Comparison of ENCODE assay signal across 20 mouse cellular contexts in genomic region chr16:32116186-32116585, GRCm38 (mm10). TPM values are rescaled to one million over a fixed set of nuclear protein-coding genes. Genes with fewer than 3 reads are reported as not detected.
A peak's percentile ranks its signal among the peaks of the same experiment; 100 is the strongest.
DNase-seq lines count a peak whose midpoint lies in the region; ATAC-seq and TF ChIP-seq lines count a peak whose summit lies in the region.
"Had no signal": no experiment of that assay in that cellular context is flagged by ENCODE, and none has a peak within 500 bp of the region (broad histone marks: within the 10 kb centered on the region; RNA-seq: fewer than 3 reads in every experiment).

No protein-coding gene starts in this region.

- DNase-seq in embryonic facial prominence, embryonic 14.5 days (ENCODE audit: low spot score), result peak; percentile 44
- DNase-seq in embryonic facial prominence, embryonic 10.5 days (ENCODE audit: low spot score), result no peak
- peak; percentile 51 for DNase-seq in urinary bladder, postnatal 14 days (ENCODE audit: low spot score)
- DNase-seq in urinary bladder, postnatal 10 days (ENCODE audit: low spot score), result no peak
- no peak for DNase-seq in liver, embryonic 13.5 days
- DNase-seq in left cerebral cortex, adult 8-10 months (ENCODE audit: low spot score in 2 of 2), result no peak
- no peak for DNase-seq in left cerebral cortex, adult 9 months (ENCODE audit: low spot score in 2 of 2)
- no peak for DNase-seq in thymus, adult 2 months
- DNase-seq: adrenal gland, adult 8-10 months; cerebellum, adult 9-10 months; gastrocnemius, postnatal 25 days; kidney, postnatal 36 days; lung, postnatal 14 days; thymus, postnatal 36 days had no signal

- no peak for TF ChIP-seq POLR2A in thymus, adult 2 months (IDR thresholded peaks at IDR 0.05; ENCODE audit: control insufficient read depth, extremely low read depth, insufficient read depth, low read length, poor library complexity)

- H3K27me3 ChIP-seq in embryonic facial prominence, embryonic 14.5 days (replicated peaks; ENCODE audit: control insufficient read depth, insufficient read depth, low read length), result no peaks in the 10 kb centered on the region
- H3K27me3 ChIP-seq in embryonic facial prominence, embryonic 10.5 days (replicated peaks; ENCODE audit: low read depth, poor library complexity, severe bottlenecking), result no peaks in the 10 kb centered on the region
- H3K27me3 ChIP-seq in liver, embryonic 13.5 days, result no peaks in the 10 kb centered on the region
- H3K27me3 ChIP-seq in thymus, adult 2 months (ENCODE audit: control insufficient read depth, insufficient read depth, low read length), result no peaks in the 10 kb centered on the region
- H3K27me3 ChIP-seq: embryonic facial prominence, embryonic 12.5 days; forebrain, embryonic 15.5 days; hindbrain, embryonic 13.5 days; liver, embryonic 15.5 days; megakaryocyte, embryonic 14.5 days had no signal

- H3K4me2 ChIP-seq in embryonic facial prominence, embryonic 14.5 days (ENCODE audit: low read depth, low read length), result no peak overlapping the region
- peak overlapping the region; percentile 28 for H3K4me2 ChIP-seq in liver, embryonic 13.5 days
- H3K4me2 ChIP-seq: embryonic facial prominence, embryonic 12.5 days; forebrain, embryonic 15.5 days; hindbrain, embryonic 13.5 days had no signal

- no peak overlapping the region for H3K9ac ChIP-seq in embryonic facial prominence, embryonic 14.5 days (ENCODE audit: low read depth, low read length)
- H3K9ac ChIP-seq in liver, embryonic 13.5 days, result no peak overlapping the region
- H3K9ac ChIP-seq: embryonic facial prominence, embryonic 12.5 days; forebrain, embryonic 15.5 days; hindbrain, embryonic 13.5 days had no signal

- H3K9me3 ChIP-seq in embryonic facial prominence, embryonic 14.5 days (ENCODE audit: control insufficient read depth, low read length), result no peaks in the 10 kb centered on the region
- H3K9me3 ChIP-seq in embryonic facial prominence, embryonic 10.5 days, result no peaks in the 10 kb centered on the region
- no peaks in the 10 kb centered on the region for H3K9me3 ChIP-seq in liver, embryonic 13.5 days (replicated peaks)
- H3K9me3 ChIP-seq: embryonic facial prominence, embryonic 12.5 days; forebrain, embryonic 15.5 days; hindbrain, embryonic 13.5 days; liver, embryonic 15.5 days; megakaryocyte, embryonic 14.5 days had no signal

- TF ChIP-seq CTCF in thymus, adult 2 months (IDR thresholded peaks at IDR 0.05; ENCODE audit: borderline replicate concordance, control insufficient read depth, extremely low read depth, insufficient read depth, low read length, poor library complexity), result no peak

- ATAC-seq in embryonic facial prominence, embryonic 14.5 days (ENCODE audit: low read depth), result no peak
- no peak for ATAC-seq in liver, embryonic 13.5 days (ENCODE audit: low read depth)
- ATAC-seq: forebrain, embryonic 15.5 days; midbrain, embryonic 16.5 days had no signal

- no peak overlapping the region for H3K27ac ChIP-seq in embryonic facial prominence, embryonic 14.5 days (replicated peaks; ENCODE audit: low read depth, low read length)
- H3K27ac ChIP-seq in embryonic facial prominence, embryonic 10.5 days (replicated peaks), result no peak overlapping the region
- no peak overlapping the region for H3K27ac ChIP-seq in liver, embryonic 13.5 days
- H3K27ac ChIP-seq in thymus, adult 2 months (ENCODE audit: control insufficient read depth, insufficient read depth, low read length), result no peak overlapping the region
- H3K27ac ChIP-seq: embryonic facial prominence, embryonic 12.5 days; forebrain, embryonic 15.5 days; hindbrain, embryonic 13.5 days; liver, embryonic 15.5 days had no signal

- no peaks in the 10 kb centered on the region for H3K36me3 ChIP-seq in embryonic facial prominence, embryonic 14.5 days (ENCODE audit: control insufficient read depth, insufficient read depth, low read length)
- no peaks in the 10 kb centered on the region for H3K36me3 ChIP-seq in embryonic facial prominence, embryonic 10.5 days (replicated peaks)
- no peaks in the 10 kb centered on the region for H3K36me3 ChIP-seq in liver, embryonic 13.5 days
- H3K36me3 ChIP-seq in thymus, adult 2 months (ENCODE audit: control insufficient read depth, insufficient read depth, low read length), result no peaks in the 10 kb centered on the region
- H3K36me3 ChIP-seq: embryonic facial prominence, embryonic 12.5 days; forebrain, embryonic 15.5 days; hindbrain, embryonic 13.5 days; liver, embryonic 15.5 days had no signal

- 53% methylated on average over 5 of the region's 5 CpGs for WGBS in embryonic facial prominence, embryonic 14.5 days
- WGBS in embryonic facial prominence, embryonic 10.5 days, result 60% methylated on average over 5 of the region's 5 CpGs
- WGBS in liver, embryonic 13.5 days (ENCODE audit: insufficient replicate concordance), result 17% methylated on average over 5 of the region's 5 CpGs
- 41% methylated on average over 5 of the region's 5 CpGs for WGBS in thymus, adult 2 months

- no peak overlapping the region for H3K4me3 ChIP-seq in embryonic facial prominence, embryonic 14.5 days (ENCODE audit: low read depth, low read length)
- H3K4me3 ChIP-seq in embryonic facial prominence, embryonic 10.5 days, result no peak overlapping the region
- no peak overlapping the region for H3K4me3 ChIP-seq in liver, embryonic 13.5 days (replicated peaks)
- no peak overlapping the region for H3K4me3 ChIP-seq in thymus, adult 2 months (ENCODE audit: control insufficient read depth, insufficient read depth, low read length)
- H3K4me3 ChIP-seq: embryonic facial prominence, embryonic 12.5 days; forebrain, embryonic 15.5 days; hindbrain, embryonic 13.5 days; liver, embryonic 15.5 days had no signal

- H3K4me1 ChIP-seq in embryonic facial prominence, embryonic 14.5 days (ENCODE audit: control insufficient read depth, insufficient read depth, low read length), result no peaks in the 10 kb centered on the region
- H3K4me1 ChIP-seq in embryonic facial prominence, embryonic 10.5 days, result 0 out of 2 replicates have a peak, but pooled peaks cover 4% of the 10 kb centered on the region
- H3K4me1 ChIP-seq in liver, embryonic 13.5 days (replicated peaks), result peaks cover 34% of the 10 kb centered on the region
- H3K4me1 ChIP-seq in thymus, adult 2 months (replicated peaks; ENCODE audit: control insufficient read depth, insufficient read depth, low read length), result peaks cover 18% of the 10 kb centered on the region
- H3K4me1 ChIP-seq: embryonic facial prominence, embryonic 12.5 days; forebrain, embryonic 15.5 days; hindbrain, embryonic 13.5 days had no signal

RNA-seq across cellular contexts. Expression of gene Cep19, which starts 16.6 kb away (rescaled TPM):
- polyA plus RNA-seq in embryonic facial prominence, embryonic 14.5 days (2014; fragmentation: Nextera tagmentation; extraction: Ambion mirVana), result 26.0 and 29.4 TPM in 2 replicates
- 36.5 and 36.7 TPM in 2 replicates for polyA plus RNA-seq in embryonic facial prominence, embryonic 10.5 days (2016; fragmentation: Nextera tagmentation; extraction: Ambion mirVana)
- 6.2 and 8.0 TPM in 2 replicates for polyA plus RNA-seq in liver, embryonic 13.5 days (2015; fragmentation: Nextera tagmentation; extraction: Ambion mirVana)
- total RNA-seq in left cerebral cortex, adult 8-10 months (2022), result 10 to 100 TPM; 59.5 to 66.8 (median 64.2) TPM
- polyA plus RNA-seq in thymus, adult 2 months (2012; rRNA removed), result 21.4 and 21.7 TPM in 2 replicates

RNA-seq across cellular contexts. Expression of gene Pigx, which starts 16.6 kb away (rescaled TPM):
- 88.2 and 92.4 TPM in 2 replicates for polyA plus RNA-seq in embryonic facial prominence, embryonic 14.5 days (2014; fragmentation: Nextera tagmentation; extraction: Ambion mirVana)
- 151 and 152 TPM in 2 replicates for polyA plus RNA-seq in embryonic facial prominence, embryonic 10.5 days (2016; fragmentation: Nextera tagmentation; extraction: Ambion mirVana)
- polyA plus RNA-seq in liver, embryonic 13.5 days (2015; fragmentation: Nextera tagmentation; extraction: Ambion mirVana), result 29.2 and 29.5 TPM in 2 replicates
- 10 to 100 TPM; 24.1 to 27.8 (median 24.8) TPM for total RNA-seq in left cerebral cortex, adult 8-10 months (2022)
- 81.6 and 89.5 TPM in 2 replicates for polyA plus RNA-seq in thymus, adult 2 months (2012; rRNA removed)

RNA-seq across cellular contexts. Expression of gene Pak2, which starts 37.0 kb away (rescaled TPM):
- polyA plus RNA-seq in embryonic facial prominence, embryonic 14.5 days (2014; fragmentation: Nextera tagmentation; extraction: Ambion mirVana), result 34.1 and 36.3 TPM in 2 replicates
- polyA plus RNA-seq in embryonic facial prominence, embryonic 10.5 days (2016; fragmentation: Nextera tagmentation; extraction: Ambion mirVana), result 39.4 and 42.4 TPM in 2 replicates
- polyA plus RNA-seq in liver, embryonic 13.5 days (2015; fragmentation: Nextera tagmentation; extraction: Ambion mirVana), result 10.7 and 14.6 TPM in 2 replicates
- 10 to 100 TPM; 27.4 to 28.2 (median 27.8) TPM for total RNA-seq in left cerebral cortex, adult 8-10 months (2022)
- polyA plus RNA-seq in thymus, adult 2 months (2012; rRNA removed), result 35.3 and 40.8 TPM in 2 replicates

RNA-seq across cellular contexts. Expression of gene Nrros, which starts 49.2 kb away (rescaled TPM):
- polyA plus RNA-seq in embryonic facial prominence, embryonic 14.5 days (2014; fragmentation: Nextera tagmentation; extraction: Ambion mirVana), result 23.1 and 23.7 TPM in 2 replicates
- 7.3 and 8.1 TPM in 2 replicates for polyA plus RNA-seq in embryonic facial prominence, embryonic 10.5 days (2016; fragmentation: Nextera tagmentation; extraction: Ambion mirVana)
- 22.6 and 23.9 TPM in 2 replicates for polyA plus RNA-seq in liver, embryonic 13.5 days (2015; fragmentation: Nextera tagmentation; extraction: Ambion mirVana)
- 1 to 10 TPM; 6.4 to 8.9 (median 8.6) TPM for total RNA-seq in left cerebral cortex, adult 8-10 months (2022)
- polyA plus RNA-seq in thymus, adult 2 months (2012; rRNA removed), result 148 and 157 TPM in 2 replicates

Comparison
In these comparisons a context has a peak if more than half of its experiments do, and no peak if none do; other contexts are left out.
1. DNase-seq: peak in embryonic facial prominence, embryonic 14.5 days (single experiment) and urinary bladder, postnatal 14 days (single experiment); none in embryonic facial prominence, embryonic 10.5 days (single experiment), urinary bladder, postnatal 10 days (single experiment), liver, embryonic 13.5 days (single experiment), left cerebral cortex, adult 8-10 months (0 of 2), left cerebral cortex, adult 9 months (0 of 2) and thymus, adult 2 months (single experiment).